Mouse (Mus musculus) myocyte (in vitro differentiated cells): ENCODE data around the gene Ube2g1.

ENCODE experiments used
- E2F4 ChIP-seq: IDR thresholded peaks from one replicate; pipeline ENCODE4 v1.6.1; 2011; ENCODE audit warnings: mild to moderate bottlenecking, control low read depth, moderate library complexity; ENCODE audit not compliant: insufficient read depth
- MAX ChIP-seq: IDR thresholded peaks from one replicate; pipeline ENCODE4 v1.6.1; 2011; ENCODE audit warnings: low read depth, mild to moderate bottlenecking, control low read depth
- MYOG ChIP-seq, 3 experiments: IDR thresholded peaks; one replicate each; pipeline ENCODE4 v1.6.1; 2011; ENCODE audit warnings: control low read depth in 2 of 3, low read depth in 2 of 3, mild to moderate bottlenecking in 2 of 3; ENCODE audit not compliant: insufficient read length in 2 of 3, control insufficient read depth in 1 of 3, insufficient read depth in 1 of 3
- POLR2A ChIP-seq: IDR thresholded peaks from one replicate; pipeline ENCODE4 v1.6.1; 2011; ENCODE audit warnings: low read depth, mild to moderate bottlenecking, control low read depth, moderate library complexity; ENCODE audit not compliant: insufficient read length
- POLR2AphosphoS2 ChIP-seq: IDR thresholded peaks from one replicate; pipeline ENCODE4 v1.6.1; 2011; ENCODE audit warnings: low read depth, control low read depth; ENCODE audit not compliant: insufficient read length
- REST ChIP-seq: IDR thresholded peaks from one replicate; pipeline ENCODE4 v1.6.1; 2011; ENCODE audit warnings: mild to moderate bottlenecking, control low read depth, moderate library complexity; ENCODE audit not compliant: insufficient read depth, insufficient read length
- USF1 ChIP-seq: IDR thresholded peaks from one replicate; pipeline ENCODE4 v1.6.1; 2011; ENCODE audit warnings: low read depth, mild to moderate bottlenecking, control low read depth, moderate library complexity

GRCm38 (mm10) chr11:72645386-72645785 is 38.3 kb downstream of the Ube2g1 start:
- no peak for TF ChIP-seq MAX
- no peak for TF ChIP-seq USF1
- TF ChIP-seq POLR2AphosphoS2: no peak
- TF ChIP-seq POLR2A: no peak
- no peak for TF ChIP-seq E2F4
- TF ChIP-seq REST: no peak
- no peak for TF ChIP-seq MYOG (IDR thresholded peaks at IDR 0.05; ENCODE audit: control insufficient read depth in 1 of 3, insufficient read depth in 1 of 3, insufficient read length in 2 of 3, low read depth in 2 of 3)
